Mouse (Mus musculus): ENCODE measurements around the gene Kcnk18. TPM values are rescaled to one million over a fixed set of nuclear protein-coding genes. Genes with fewer than 3 reads are reported as not detected.

The Kcnk18 gene
- polyA plus RNA-seq, 1 experiment from 2014 or later, result not detected

GRCm38 (mm10) chr19:59232786-59233185 is 13.8 kb downstream of the Kcnk18 start:
- DNase-seq (no peak), ATAC-seq (ENCODE audit: low read depth) (no peak)
- Histone ChIP-seq H3K27me3 (no peaks in the 10 kb centered on the region), H3K9ac (no peak overlapping the region), H3K4me3 (replicated peaks) (no peak overlapping the region), H3K36me3 (no peaks in the 10 kb centered on the region), H3K4me1 (replicated peaks) (no peaks in the 10 kb centered on the region), H3K27ac (no peak overlapping the region), H3K4me2 (no peak overlapping the region), H3K9me3 (replicated peaks) (no peaks in the 10 kb centered on the region)
- 40% methylated on average over 5 of the region's 5 CpGs for WGBS (ENCODE audit: insufficient replicate concordance)

- no peaks in the 10 kb centered on the region for H3K9me3 ChIP-seq (replicated peaks)
- WGBS (ENCODE audit: insufficient replicate concordance), result 65% methylated on average over 18 of the region's 18 CpGs
- H3K27me3 ChIP-seq, result no peaks in the 10 kb centered on the region
- H3K9ac ChIP-seq, result no peak overlapping the region
- no peaks in the 10 kb centered on the region for H3K4me1 ChIP-seq (replicated peaks)
- DNase-seq (no peak), ATAC-seq (ENCODE audit: low read depth) (no peak)
- H3K36me3 ChIP-seq, result no peaks in the 10 kb centered on the region
- no peak overlapping the region for H3K4me2 ChIP-seq
- H3K4me3 ChIP-seq (replicated peaks), result no peak overlapping the region
- no peak overlapping the region for H3K27ac ChIP-seq
Observed at GRCm38 (mm10) chr19:59235001-59235400, 16.0 kb downstream of the Kcnk18 start.

- WGBS (ENCODE audit: insufficient replicate concordance), result 56% methylated on average over 6 of the region's 6 CpGs
- Histone ChIP-seq H3K9ac (no peak overlapping the region), H3K4me3 (replicated peaks) (no peak overlapping the region), H3K9me3 (replicated peaks) (no peaks in the 10 kb centered on the region), H3K27ac (no peak overlapping the region), H3K4me2 (no peak overlapping the region), H3K36me3 (no peaks in the 10 kb centered on the region), H3K27me3 (no peaks in the 10 kb centered on the region), H3K4me1 (replicated peaks) (no peaks in the 10 kb centered on the region)
- ATAC-seq (ENCODE audit: low read depth) (no peak), DNase-seq (no peak)
Observed at GRCm38 (mm10) chr19:59236046-59236445, 17.0 kb downstream of the Kcnk18 start.

- 47% methylated on average over 3 of the region's 3 CpGs for WGBS (ENCODE audit: insufficient replicate concordance)
- H3K4me3 ChIP-seq (replicated peaks), result no peak overlapping the region
- DNase-seq (no peak), ATAC-seq (ENCODE audit: low read depth) (no peak)
- no peak overlapping the region for H3K4me2 ChIP-seq
- H3K27me3 ChIP-seq, result no peaks in the 10 kb centered on the region
- H3K4me1 ChIP-seq (replicated peaks), result no peaks in the 10 kb centered on the region
- H3K9ac ChIP-seq, result no peak overlapping the region
- H3K27ac ChIP-seq, result no peak overlapping the region
- no peaks in the 10 kb centered on the region for H3K9me3 ChIP-seq (replicated peaks)
- no peaks in the 10 kb centered on the region for H3K36me3 ChIP-seq
Observed at GRCm38 (mm10) chr19:59238630-59239029, 19.6 kb downstream of the Kcnk18 start.

- ATAC-seq (ENCODE audit: low read depth), result peak; percentile 45
- 17% methylated on average over 17 of the region's 17 CpGs for WGBS (ENCODE audit: insufficient replicate concordance)
- H3K27ac ChIP-seq, result no peak overlapping the region
Observed at GRCm38 (mm10) chr19:59239124-59239817, 20.3 kb downstream of the Kcnk18 start.

GRCm38 (mm10) chr19:59241987-59242386 is 23.0 kb downstream of the Kcnk18 start:
- Histone ChIP-seq H3K4me2 (no peak overlapping the region), H3K27ac (no peak overlapping the region), H3K4me1 (replicated peaks) (no peaks in the 10 kb centered on the region), H3K27me3 (no peaks in the 10 kb centered on the region), H3K9me3 (replicated peaks) (no peaks in the 10 kb centered on the region), H3K36me3 (no peaks in the 10 kb centered on the region), H3K9ac (no peak overlapping the region), H3K4me3 (replicated peaks) (no peak overlapping the region)
- DNase-seq (no peak), ATAC-seq (ENCODE audit: low read depth) (no peak)
- 61% methylated on average over 4 of the region's 4 CpGs for WGBS (ENCODE audit: insufficient replicate concordance)

More at GRCm38 (mm10) chr19:59239124-59239817, 20.3 kb downstream of the Kcnk18 start:
- no peaks in the 10 kb centered on the region for H3K4me1 ChIP-seq (replicated peaks)
- H3K9me3 ChIP-seq (replicated peaks), result no peaks in the 10 kb centered on the region
- DNase-seq, result peak; percentile 62
- no peak overlapping the region for H3K4me2 ChIP-seq
- H3K36me3 ChIP-seq, result no peaks in the 10 kb centered on the region
- H3K27me3 ChIP-seq, result no peaks in the 10 kb centered on the region
- H3K4me3 ChIP-seq (replicated peaks), result no peak overlapping the region
- no peak overlapping the region for H3K9ac ChIP-seq

- DNase-seq, result no peak
- no peak overlapping the region for H3K27ac ChIP-seq
- WGBS (ENCODE audit: insufficient replicate concordance), result 33% methylated on average over 2 of the region's 2 CpGs
- no peak for ATAC-seq (ENCODE audit: low read depth)
- H3K4me3 ChIP-seq (replicated peaks), result no peak overlapping the region
- no peaks in the 10 kb centered on the region for H3K36me3 ChIP-seq
- H3K4me2 ChIP-seq, result no peak overlapping the region
- no peaks in the 10 kb centered on the region for H3K4me1 ChIP-seq (replicated peaks)
- H3K27me3 ChIP-seq, result no peaks in the 10 kb centered on the region
- H3K9ac ChIP-seq, result no peak overlapping the region
- no peaks in the 10 kb centered on the region for H3K9me3 ChIP-seq (replicated peaks)
Observed at GRCm38 (mm10) chr19:59243057-59243456, 24.0 kb downstream of the Kcnk18 start.

GRCm38 (mm10) chr19:59248144-59248543 is 29.1 kb downstream of the Kcnk18 start:
- 40% methylated on average over 4 of the region's 4 CpGs for WGBS (ENCODE audit: insufficient replicate concordance)
- Histone ChIP-seq H3K4me1 (replicated peaks) (peaks cover 3% of the 10 kb centered on the region; the same call in 1 of the 2 replicates), H3K9me3 (replicated peaks) (no peaks in the 10 kb centered on the region), H3K27ac (no peak overlapping the region), H3K36me3 (no peaks in the 10 kb centered on the region), H3K4me2 (no peak overlapping the region), H3K4me3 (replicated peaks) (no peak overlapping the region), H3K9ac (no peak overlapping the region), H3K27me3 (no peaks in the 10 kb centered on the region)
- DNase-seq (no peak), ATAC-seq (ENCODE audit: low read depth) (no peak)

GRCm38 (mm10) chr19:59248553-59249286 is 29.7 kb downstream of the Kcnk18 start:
- H3K27me3 ChIP-seq, result no peaks in the 10 kb centered on the region
- peak; percentile 5 for DNase-seq
- peak; percentile 18; the same call in 1 of the 2 replicates for ATAC-seq (ENCODE audit: low read depth)
- H3K4me2 ChIP-seq, result no peak overlapping the region
- no peaks in the 10 kb centered on the region for H3K9me3 ChIP-seq (replicated peaks)
- H3K27ac ChIP-seq, result no peak overlapping the region
- 27% methylated on average over 11 of the region's 11 CpGs for WGBS (ENCODE audit: insufficient replicate concordance)
- H3K36me3 ChIP-seq, result no peaks in the 10 kb centered on the region
- no peak overlapping the region for H3K4me3 ChIP-seq (replicated peaks)
- peaks cover 3% of the 10 kb centered on the region; the same call in 1 of the 2 replicates for H3K4me1 ChIP-seq (replicated peaks)
- no peak overlapping the region for H3K9ac ChIP-seq

GRCm38 (mm10) chr19:59252651-59253050 is 33.6 kb downstream of the Kcnk18 start:
- Histone ChIP-seq H3K9me3 (replicated peaks) (no peaks in the 10 kb centered on the region), H3K4me2 (no peak overlapping the region), H3K4me1 (replicated peaks) (peaks cover 3% of the 10 kb centered on the region; the same call in 1 of the 2 replicates), H3K9ac (no peak overlapping the region), H3K27me3 (no peaks in the 10 kb centered on the region), H3K36me3 (no peaks in the 10 kb centered on the region), H3K4me3 (replicated peaks) (no peak overlapping the region), H3K27ac (no peak overlapping the region)
- DNase-seq, result no peak
- ATAC-seq (ENCODE audit: low read depth), result no peak
- 31% methylated on average over 2 of the region's 2 CpGs for WGBS (ENCODE audit: insufficient replicate concordance)

GRCm38 (mm10) chr19:59259633-59260032 is 40.6 kb downstream of the Kcnk18 start:
- no peak overlapping the region for H3K4me3 ChIP-seq (replicated peaks)
- no peak overlapping the region for H3K9ac ChIP-seq
- no peak for ATAC-seq (ENCODE audit: low read depth)
- H3K27ac ChIP-seq, result no peak overlapping the region
- no peaks in the 10 kb centered on the region for H3K9me3 ChIP-seq (replicated peaks)
- WGBS (ENCODE audit: insufficient replicate concordance), result 49% methylated on average over 5 of the region's 5 CpGs
- DNase-seq, result no peak
- peaks cover 35% of the 10 kb centered on the region for H3K27me3 ChIP-seq
- no peaks in the 10 kb centered on the region for H3K36me3 ChIP-seq
- peaks cover 19% of the 10 kb centered on the region for H3K4me1 ChIP-seq (replicated peaks)
- H3K4me2 ChIP-seq, result no peak overlapping the region

Measured in liver, embryonic 13.5 days (tissue).